Mouse (Mus musculus): Measurements from ENCODE around the gene Lmbrd2. TPM values are rescaled to one million over a fixed set of nuclear protein-coding genes. Genes with fewer than 3 reads are reported as not detected.

The Lmbrd2 gene
- 1.4 and 2.2 TPM in 2 replicates for polyA plus RNA-seq (2016; fragmentation: Nextera tagmentation; extraction: Ambion mirVana)

- under 1% methylated on average over 34 of the region's 34 CpGs for WGBS (ENCODE audit: insufficient replicate concordance)
These were observed at the start of gene Lmbrd2 for GRCm38 (mm10) chr15:9140252-9140680. TSS of gene Lmbrd2 (plus strand) at chr15:9140550.

GRCm38 (mm10) chr15:9090662-9091061 is 49.7 kb upstream of the Lmbrd2 start:
- WGBS (ENCODE audit: insufficient replicate concordance), result 66% methylated on average over 5 of the region's 5 CpGs
- no peak overlapping the region for H3K9ac ChIP-seq
- 0 out of 2 replicates have a peak overlapping the region, but pooled peaks have one; percentile 62 for H3K27ac ChIP-seq
- H3K36me3 ChIP-seq, result peaks cover 96% of the 10 kb centered on the region
- no peak overlapping the region for H3K4me2 ChIP-seq
- no peak overlapping the region for H3K4me3 ChIP-seq
- peaks cover 89% of the 10 kb centered on the region for H3K4me1 ChIP-seq
- no peak for ATAC-seq
- H3K27me3 ChIP-seq (replicated peaks), result no peaks in the 10 kb centered on the region
- no peaks in the 10 kb centered on the region for H3K9me3 ChIP-seq (replicated peaks)

More at GRCm38 (mm10) chr15:9140252-9140680, at the start of gene Lmbrd2:
- Histone ChIP-seq H3K27ac (peak within 1 kb of the TSS; percentile 78), H3K36me3 (peaks cover 42% of the 10 kb centered on the region), H3K4me2 (peak within 1 kb of the TSS; percentile 90), H3K4me3 (peak within 1 kb of the TSS; percentile 97), H3K9ac (peak within 1 kb of the TSS; percentile 91), H3K9me3 (replicated peaks) (no peaks in the 10 kb centered on the region), H3K4me1 (peaks cover 38% of the 10 kb centered on the region), H3K27me3 (replicated peaks) (no peaks in the 10 kb centered on the region)
- ATAC-seq, result peak; percentile 99

- Histone ChIP-seq H3K36me3 (peaks cover 95% of the 10 kb centered on the region), H3K27me3 (replicated peaks) (no peaks in the 10 kb centered on the region), H3K4me2 (peak overlapping the region; percentile 54), H3K4me3 (peak overlapping the region; percentile 15), H3K4me1 (peaks cover 58% of the 10 kb centered on the region), H3K9ac (peak overlapping the region; percentile 45; the same call in 1 of the 2 replicates), H3K9me3 (replicated peaks) (no peaks in the 10 kb centered on the region), H3K27ac (peak overlapping the region; percentile 85)
- 56% methylated on average over 11 of the region's 11 CpGs for WGBS (ENCODE audit: insufficient replicate concordance)
- peak; percentile 52 for ATAC-seq
These were observed 46.6 kb upstream of the Lmbrd2 start for GRCm38 (mm10) chr15:9093598-9094365.

- H3K9me3 ChIP-seq (replicated peaks), result no peaks in the 10 kb centered on the region
- peaks cover 95% of the 10 kb centered on the region for H3K36me3 ChIP-seq
- peak; percentile 90 for ATAC-seq
- H3K4me3 ChIP-seq, result peak overlapping the region; percentile 15
- H3K4me1 ChIP-seq, result peaks cover 53% of the 10 kb centered on the region
- H3K27ac ChIP-seq, result peak overlapping the region; percentile 85
- H3K9ac ChIP-seq, result peak overlapping the region; percentile 45
- H3K4me2 ChIP-seq, result peak overlapping the region; percentile 54
- WGBS (ENCODE audit: insufficient replicate concordance), result 17% methylated on average over 13 of the region's 13 CpGs
- no peaks in the 10 kb centered on the region for H3K27me3 ChIP-seq (replicated peaks)
These were observed 46.0 kb upstream of the Lmbrd2 start for GRCm38 (mm10) chr15:9094366-9094750.

- ATAC-seq, result no peak
- H3K36me3 ChIP-seq, result peaks cover 96% of the 10 kb centered on the region
These were observed 43.5 kb upstream of the Lmbrd2 start for GRCm38 (mm10) chr15:9096865-9097264.

GRCm38 (mm10) chr15:9100446-9101077 is 39.8 kb upstream of the Lmbrd2 start:
- no peak overlapping the region for H3K4me2 ChIP-seq
- no peaks in the 10 kb centered on the region for H3K9me3 ChIP-seq (replicated peaks)
- H3K27me3 ChIP-seq (replicated peaks), result no peaks in the 10 kb centered on the region
- H3K36me3 ChIP-seq, result peaks cover 98% of the 10 kb centered on the region
- no peak overlapping the region for H3K4me3 ChIP-seq
- no peak overlapping the region for H3K9ac ChIP-seq
- H3K4me1 ChIP-seq, result 0 out of 2 replicates have a peak, but pooled peaks cover under 1% of the 10 kb centered on the region
- 89% methylated on average over 10 of the region's 10 CpGs for WGBS (ENCODE audit: insufficient replicate concordance)
- no peak overlapping the region for H3K27ac ChIP-seq
- no peak for ATAC-seq

More at GRCm38 (mm10) chr15:9096865-9097264, 43.5 kb upstream of the Lmbrd2 start:
- Histone ChIP-seq H3K4me1 (peaks cover 31% of the 10 kb centered on the region), H3K4me3 (no peak overlapping the region), H3K9me3 (replicated peaks) (no peaks in the 10 kb centered on the region), H3K9ac (no peak overlapping the region), H3K27me3 (replicated peaks) (no peaks in the 10 kb centered on the region), H3K27ac (no peak overlapping the region), H3K4me2 (no peak overlapping the region)
- WGBS (ENCODE audit: insufficient replicate concordance), result 90% methylated on average over 4 of the region's 4 CpGs

GRCm38 (mm10) chr15:9106303-9107074 is 33.9 kb upstream of the Lmbrd2 start:
- Histone ChIP-seq H3K27ac (no peak overlapping the region), H3K4me3 (no peak overlapping the region), H3K9me3 (replicated peaks) (no peaks in the 10 kb centered on the region), H3K27me3 (replicated peaks) (no peaks in the 10 kb centered on the region), H3K4me1 (no peaks in the 10 kb centered on the region), H3K36me3 (peaks cover 92% of the 10 kb centered on the region), H3K9ac (no peak overlapping the region), H3K4me2 (no peak overlapping the region)
- ATAC-seq, result no peak
- 87% methylated on average over 13 of the region's 13 CpGs for WGBS (ENCODE audit: insufficient replicate concordance)

- Histone ChIP-seq H3K9me3 (replicated peaks) (no peaks in the 10 kb centered on the region), H3K4me2 (no peak overlapping the region), H3K27me3 (replicated peaks) (no peaks in the 10 kb centered on the region), H3K9ac (no peak overlapping the region), H3K4me3 (no peak overlapping the region), H3K27ac (0 out of 2 replicates have a peak overlapping the region, but pooled peaks have one; percentile 1), H3K4me1 (0 out of 2 replicates have a peak, but pooled peaks cover 7% of the 10 kb centered on the region), H3K36me3 (peaks cover 92% of the 10 kb centered on the region)
- ATAC-seq, result no peak
- WGBS (ENCODE audit: insufficient replicate concordance), result 82% methylated on average over 6 of the region's 6 CpGs
These were observed 29.6 kb upstream of the Lmbrd2 start for GRCm38 (mm10) chr15:9110526-9111347.

- no peak for ATAC-seq
- H3K27ac ChIP-seq, result peak overlapping the region; percentile 1; the same call in 1 of the 2 replicates
- 0 out of 2 replicates have a peak, but pooled peaks cover 7% of the 10 kb centered on the region for H3K4me1 ChIP-seq
- no peaks in the 10 kb centered on the region for H3K9me3 ChIP-seq (replicated peaks)
- H3K4me3 ChIP-seq, result no peak overlapping the region
- no peak overlapping the region for H3K9ac ChIP-seq
- H3K4me2 ChIP-seq, result no peak overlapping the region
- peaks cover 91% of the 10 kb centered on the region for H3K36me3 ChIP-seq
- no peaks in the 10 kb centered on the region for H3K27me3 ChIP-seq (replicated peaks)
- WGBS (ENCODE audit: insufficient replicate concordance), result 83% methylated on average over 3 of the region's 3 CpGs
These were observed 28.7 kb upstream of the Lmbrd2 start for GRCm38 (mm10) chr15:9111648-9112047.

GRCm38 (mm10) chr15:9113556-9113955 is 26.8 kb upstream of the Lmbrd2 start:
- peaks cover 93% of the 10 kb centered on the region for H3K36me3 ChIP-seq
- 82% methylated on average over 9 of the region's 9 CpGs for WGBS (ENCODE audit: insufficient replicate concordance)
- H3K4me2 ChIP-seq, result no peak overlapping the region
- no peak overlapping the region for H3K4me3 ChIP-seq
- no peaks in the 10 kb centered on the region for H3K27me3 ChIP-seq (replicated peaks)
- no peak for ATAC-seq
- H3K27ac ChIP-seq, result peak overlapping the region; percentile 32; the same call in 1 of the 2 replicates
- H3K9me3 ChIP-seq (replicated peaks), result no peaks in the 10 kb centered on the region
- no peak overlapping the region for H3K9ac ChIP-seq
- 0 out of 2 replicates have a peak, but pooled peaks cover 7% of the 10 kb centered on the region for H3K4me1 ChIP-seq

GRCm38 (mm10) chr15:9114131-9114530 is 26.2 kb upstream of the Lmbrd2 start:
- Histone ChIP-seq H3K36me3 (peaks cover 94% of the 10 kb centered on the region), H3K9me3 (replicated peaks) (no peaks in the 10 kb centered on the region), H3K4me1 (0 out of 2 replicates have a peak, but pooled peaks cover 7% of the 10 kb centered on the region), H3K27ac (no peak overlapping the region), H3K4me2 (no peak overlapping the region), H3K4me3 (no peak overlapping the region), H3K9ac (no peak overlapping the region), H3K27me3 (replicated peaks) (no peaks in the 10 kb centered on the region)
- peak; percentile 68 for ATAC-seq
- 84% methylated on average over 4 of the region's 4 CpGs for WGBS (ENCODE audit: insufficient replicate concordance)
